Comparison of ENCODE assay signal across 8 mouse cellular contexts in the genomic region with DNA sequence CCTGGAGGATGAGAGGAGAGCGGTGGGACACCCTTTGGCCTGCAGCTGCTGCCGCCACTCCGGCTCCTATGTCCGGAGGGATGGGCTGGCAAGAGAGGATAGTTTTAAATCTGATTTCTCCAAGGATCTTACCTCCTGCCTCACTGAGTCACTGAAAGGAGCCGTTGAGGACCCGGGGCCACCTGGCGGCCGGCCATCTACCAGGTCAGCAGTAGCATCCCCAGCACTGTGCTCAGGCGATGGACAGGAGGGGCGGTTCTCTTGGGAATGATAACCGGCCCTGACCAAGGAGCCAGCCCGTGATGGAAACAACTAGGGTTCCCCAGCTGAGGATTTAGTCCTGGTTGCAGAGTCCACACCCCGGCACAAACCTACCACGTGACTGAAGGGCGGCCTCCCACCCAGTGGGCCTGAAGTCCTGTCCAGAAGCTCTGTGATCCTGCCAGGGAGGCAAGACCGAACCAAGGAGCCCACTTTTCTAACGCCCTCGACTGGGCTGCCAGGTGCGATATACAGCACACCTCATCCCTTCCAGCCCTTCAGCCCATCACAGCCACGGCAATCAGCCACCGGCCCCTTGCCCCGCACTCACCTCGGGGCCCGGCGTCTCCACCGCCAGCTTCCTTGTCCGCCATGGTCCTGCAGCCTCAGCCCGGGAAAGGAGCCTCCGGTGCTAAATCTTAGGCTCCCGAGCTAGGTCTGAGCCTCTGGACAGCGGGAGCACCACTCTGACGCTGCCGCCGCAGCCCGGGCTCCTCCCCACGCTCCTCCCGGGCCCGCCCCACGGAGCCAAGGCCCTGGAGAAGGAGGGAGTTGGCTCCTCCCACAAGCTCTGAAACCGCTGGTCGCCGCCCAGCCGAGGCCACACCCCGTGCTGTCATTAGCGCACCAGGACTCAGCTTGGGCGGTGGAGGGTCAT.
DNase-seq lines count a peak whose midpoint lies in the region; ATAC-seq lines count a peak whose summit lies in the region.

No protein-coding gene starts in this region.

- WGBS in intestine, embryonic 15.5 days, result under 1% methylated on average over 46 of the region's 46 CpGs

- no peaks in the 10 kb centered on the region for H3K36me3 ChIP-seq in intestine, embryonic 15.5 days
- H3K36me3 ChIP-seq in megakaryocyte, embryonic 14.5 days (replicated peaks; ENCODE audit: low read length), result no peaks in the 10 kb centered on the region

- no peaks in the 10 kb centered on the region for H3K9me3 ChIP-seq in intestine, embryonic 15.5 days
- peaks cover 9% of the 10 kb centered on the region for H3K9me3 ChIP-seq in megakaryocyte, embryonic 14.5 days

- H3K4me1 ChIP-seq in intestine, embryonic 15.5 days (replicated peaks), result peaks cover 19% of the 10 kb centered on the region
- H3K4me1 ChIP-seq in megakaryocyte, embryonic 14.5 days, result peaks cover 7% of the 10 kb centered on the region; the same call in 1 of the 2 replicates

- peak overlapping the region; percentile 28; the same call in 1 of the 2 replicates for H3K27ac ChIP-seq in intestine, embryonic 15.5 days

- H3K4me3 ChIP-seq in intestine, embryonic 15.5 days (replicated peaks), result peak overlapping the region; percentile 59
- H3K4me3 ChIP-seq in megakaryocyte, embryonic 14.5 days (replicated peaks), result peak overlapping the region; percentile 76

- peak; percentile 97 for ATAC-seq in intestine, embryonic 15.5 days

- peak; percentile 94 for DNase-seq in adrenal gland, postnatal 14 days
- peak; percentile 93 for DNase-seq in embryo, embryonic 10.5 days (ENCODE audit: low spot score)
- DNase-seq in gastrocnemius, postnatal 36 days, result peak; percentile 78 to 86
- DNase-seq in left cerebral cortex, postnatal 10 days (ENCODE audit: extremely low spot score in 1 of 2, low spot score in 2 of 2), result peak; percentile 78 to 92
- peak; percentile 89 to 91 for DNase-seq in right cerebral cortex, postnatal 10 days (ENCODE audit: low spot score in 2 of 2)
- DNase-seq in yolk sac, embryonic 10.5 days (ENCODE audit: low spot score), result peak; percentile 90

- H3K9ac ChIP-seq in intestine, embryonic 15.5 days, result peak overlapping the region; percentile 52

- H3K27me3 ChIP-seq in intestine, embryonic 15.5 days (replicated peaks), result no peaks in the 10 kb centered on the region
- H3K27me3 ChIP-seq in megakaryocyte, embryonic 14.5 days (replicated peaks), result peaks cover 41% of the 10 kb centered on the region

- intact Hi-C loops in gastrocnemius, postnatal 36 days (cut with DNase I), result loop anchor here (5.0 kb wide), 1 partner anchor 43 kb away; no protein-coding TSS in a partner anchor
- intact Hi-C loops in left cerebral cortex, postnatal 10 days (cut with DNase I), result no loop called here

- H3K4me2 ChIP-seq in intestine, embryonic 15.5 days (replicated peaks), result peak overlapping the region; percentile 96

Comparison
In these comparisons a context has a peak if more than half of its experiments do, and no peak if none do; other contexts are left out.
1. Peak in every context shown above with its lines: DNase-seq, ATAC-seq, H3K4me3 ChIP-seq and H3K27ac ChIP-seq.